Mouse (Mus musculus) c-Kit-positive CD71-negative TER-119-negative erythroid progenitor cells, embryonic 14.5 days (primary cell): ENCODE results near the gene Aasdh.

Experiments
- DNase-seq: peaks from one replicate; pipeline ENCODE4 v3.0.0-alpha.2; 2013; ENCODE audit warnings: low read depth

Gene Aasdh

GRCm38 (mm10) chr5:76841859-76842258 is 63.5 kb downstream of the Aasdh start:
- no peak for DNase-seq

DNA sequence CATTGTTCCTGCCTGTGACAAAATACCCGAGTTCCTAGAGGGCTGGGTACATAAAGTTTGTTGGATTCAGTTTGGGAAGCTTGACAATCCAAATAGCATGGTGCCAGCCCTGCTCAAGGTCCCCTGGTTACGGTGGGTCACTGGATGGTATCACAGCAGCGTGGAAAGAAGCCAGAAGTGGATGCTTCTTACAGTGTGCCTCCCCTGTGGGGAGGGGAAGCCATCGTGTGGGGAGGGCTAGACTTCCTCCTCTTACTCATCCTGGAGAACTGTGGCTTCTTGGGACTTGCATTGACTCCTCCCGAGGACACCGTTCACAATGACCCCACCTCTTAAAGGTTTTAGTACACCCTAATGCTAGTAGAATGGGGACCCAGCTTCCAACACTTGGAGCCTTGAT is 65.5 kb downstream of the Aasdh start:
- DNase-seq, result no peak

- DNase-seq, result no peak
These were observed 68.3 kb downstream of the Aasdh start for GRCm38 (mm10) chr5:76837018-76837417.

- DNase-seq, result no peak
These were observed 72.6 kb downstream of the Aasdh start for GRCm38 (mm10) chr5:76832529-76833210.

GRCm38 (mm10) chr5:76828527-76829240 is 76.6 kb downstream of the Aasdh start:
- DNase-seq, result no peak
